Mouse (Mus musculus): ENCODE results near the gene Dusp7. TPM values are rescaled to one million over a fixed set of nuclear protein-coding genes. Genes with fewer than 3 reads are reported as not detected.

Dusp7 gene
- polyA plus RNA-seq, 1 experiment from 2014 or later = 16.8 TPM

- no peaks in the 10 kb centered on the region for H3K36me3 ChIP-seq
- no peaks in the 10 kb centered on the region for H3K27me3 ChIP-seq (replicated peaks)
- WGBS = 88% methylated on average over 4 of the region's 4 CpGs
- no peaks in the 10 kb centered on the region for H3K9me3 ChIP-seq
- ATAC-seq (ENCODE audit: insufficient read depth, low FRiP score, low read depth) = no peak
- no peak overlapping the region for H3K4me2 ChIP-seq
- H3K4me1 ChIP-seq = peaks cover 30% of the 10 kb centered on the region
- H3K4me3 ChIP-seq (replicated peaks) = no peak overlapping the region
- peak overlapping the region; percentile 74; the same call in 1 of the 2 replicates for H3K27ac ChIP-seq
- no peak overlapping the region for H3K9ac ChIP-seq
Measured at GRCm38 (mm10) chr9:106339730-106340129, 28.7 kb upstream of the Dusp7 start.

GRCm38 (mm10) chr9:106340501-106341312 lies 27.7 kb upstream of the Dusp7 start:
- peaks cover 38% of the 10 kb centered on the region for H3K4me1 ChIP-seq
- no peak overlapping the region for H3K9ac ChIP-seq
- no peaks in the 10 kb centered on the region for H3K36me3 ChIP-seq

GRCm38 (mm10) chr9:106341313-106341686 lies 27.1 kb upstream of the Dusp7 start:
- peak overlapping the region; percentile 74 for H3K27ac ChIP-seq
- H3K4me2 ChIP-seq = no peak overlapping the region
- no peaks in the 10 kb centered on the region for H3K9me3 ChIP-seq
- no peak for ATAC-seq (ENCODE audit: insufficient read depth, low FRiP score, low read depth)
- no peaks in the 10 kb centered on the region for H3K36me3 ChIP-seq
- H3K4me3 ChIP-seq (replicated peaks) = no peak overlapping the region
- no peak overlapping the region for H3K9ac ChIP-seq
- H3K4me1 ChIP-seq = peaks cover 38% of the 10 kb centered on the region
- WGBS = 52% methylated on average over 3 of the region's 3 CpGs
- H3K27me3 ChIP-seq (replicated peaks) = no peaks in the 10 kb centered on the region

More at GRCm38 (mm10) chr9:106340501-106341312, 27.7 kb upstream of the Dusp7 start:
- H3K27me3 ChIP-seq (replicated peaks) = no peaks in the 10 kb centered on the region
- no peak overlapping the region for H3K4me3 ChIP-seq (replicated peaks)
- H3K4me2 ChIP-seq = no peak overlapping the region
- 39% methylated on average over 13 of the region's 13 CpGs for whole genome bisulfite sequencing
- peak overlapping the region; percentile 74 for H3K27ac ChIP-seq
- no peak; the same call in 1 of the 2 replicates for ATAC-seq (ENCODE audit: insufficient read depth, low FRiP score, low read depth)
- H3K9me3 ChIP-seq = no peaks in the 10 kb centered on the region

GRCm38 (mm10) chr9:106342573-106342972 lies 25.9 kb upstream of the Dusp7 start:
- H3K9ac ChIP-seq = no peak overlapping the region
- H3K9me3 ChIP-seq = no peaks in the 10 kb centered on the region
- WGBS = 88% methylated on average over 9 of the region's 9 CpGs
- no peak overlapping the region for H3K4me3 ChIP-seq (replicated peaks)
- H3K4me2 ChIP-seq = no peak overlapping the region
- H3K27ac ChIP-seq = no peak overlapping the region
- H3K27me3 ChIP-seq (replicated peaks) = no peaks in the 10 kb centered on the region
- no peak for ATAC-seq (ENCODE audit: insufficient read depth, low FRiP score, low read depth)
- peaks cover 38% of the 10 kb centered on the region for H3K4me1 ChIP-seq
- no peaks in the 10 kb centered on the region for H3K36me3 ChIP-seq

DNA sequence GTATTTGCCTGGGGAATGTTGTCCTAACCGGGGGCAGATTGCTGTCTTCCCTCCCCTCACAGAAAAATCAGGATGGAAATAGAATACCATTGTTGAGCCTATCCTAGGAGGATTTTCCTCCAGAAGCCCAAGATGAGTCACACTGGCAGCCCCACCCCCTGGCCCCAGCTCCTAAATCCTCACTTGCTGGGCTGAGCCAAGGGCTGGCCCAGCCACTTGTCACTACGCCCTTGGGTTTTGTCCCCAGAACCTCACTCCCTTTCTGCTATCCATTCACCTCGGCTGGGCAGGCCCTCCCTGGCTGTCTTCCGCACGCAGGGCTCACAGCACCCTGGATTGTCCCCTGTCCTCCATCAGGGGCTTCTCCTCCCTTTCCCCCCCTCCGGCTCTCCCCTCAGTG lies 23.3 kb upstream of the Dusp7 start:
- peaks cover 22% of the 10 kb centered on the region for H3K4me1 ChIP-seq
- no peaks in the 10 kb centered on the region for H3K36me3 ChIP-seq
- no peak overlapping the region for H3K4me3 ChIP-seq (replicated peaks)
- no peaks in the 10 kb centered on the region for H3K27me3 ChIP-seq (replicated peaks)
- no peaks in the 10 kb centered on the region for H3K9me3 ChIP-seq
- peak overlapping the region; percentile 68 for H3K27ac ChIP-seq
- ATAC-seq (ENCODE audit: insufficient read depth, low FRiP score, low read depth) = peak; percentile 54; the same call in 1 of the 2 replicates
- WGBS = 44% methylated on average over 6 of the region's 6 CpGs
- H3K9ac ChIP-seq = 0 out of 2 replicates have a peak overlapping the region, but pooled peaks have one; percentile 2
- H3K4me2 ChIP-seq = peak overlapping the region; percentile 16; the same call in 1 of the 2 replicates

GRCm38 (mm10) chr9:106345630-106346029 lies 22.8 kb upstream of the Dusp7 start:
- Histone ChIP-seq H3K4me2 (peak overlapping the region; percentile 16; the same call in 1 of the 2 replicates), H3K4me1 (peaks cover 19% of the 10 kb centered on the region), H3K36me3 (no peaks in the 10 kb centered on the region), H3K9me3 (no peaks in the 10 kb centered on the region), H3K4me3 (replicated peaks) (no peak overlapping the region), H3K9ac (0 out of 2 replicates have a peak overlapping the region, but pooled peaks have one; percentile 2), H3K27me3 (replicated peaks) (no peaks in the 10 kb centered on the region), H3K27ac (peak overlapping the region; percentile 68)
- 53% methylated on average over 6 of the region's 6 CpGs for WGBS
- no peak for ATAC-seq (ENCODE audit: insufficient read depth, low FRiP score, low read depth)

GRCm38 (mm10) chr9:106348281-106348680 lies 20.2 kb upstream of the Dusp7 start:
- Histone ChIP-seq H3K36me3 (no peaks in the 10 kb centered on the region), H3K27ac (peak overlapping the region; percentile 31; the same call in 1 of the 2 replicates), H3K9ac (no peak overlapping the region), H3K9me3 (no peaks in the 10 kb centered on the region), H3K4me3 (replicated peaks) (no peak overlapping the region), H3K4me2 (no peak overlapping the region), H3K27me3 (replicated peaks) (no peaks in the 10 kb centered on the region), H3K4me1 (peaks cover 11% of the 10 kb centered on the region)
- 70% methylated on average over 10 of the region's 10 CpGs for WGBS
- no peak for ATAC-seq (ENCODE audit: insufficient read depth, low FRiP score, low read depth)

GRCm38 (mm10) chr9:106349075-106349474 lies 19.4 kb upstream of the Dusp7 start:
- H3K4me1 ChIP-seq = peaks cover 11% of the 10 kb centered on the region
- no peaks in the 10 kb centered on the region for H3K27me3 ChIP-seq (replicated peaks)
- H3K36me3 ChIP-seq = no peaks in the 10 kb centered on the region
- ATAC-seq (ENCODE audit: insufficient read depth, low FRiP score, low read depth) = no peak
- H3K9ac ChIP-seq = no peak overlapping the region
- peak overlapping the region; percentile 31; the same call in 1 of the 2 replicates for H3K27ac ChIP-seq
- H3K4me2 ChIP-seq = no peak overlapping the region
- 57% methylated on average over 2 of the region's 2 CpGs for WGBS
- no peak overlapping the region for H3K4me3 ChIP-seq (replicated peaks)
- no peaks in the 10 kb centered on the region for H3K9me3 ChIP-seq

GRCm38 (mm10) chr9:106351178-106351577 lies 17.3 kb upstream of the Dusp7 start:
- no peaks in the 10 kb centered on the region for H3K36me3 ChIP-seq
- H3K27ac ChIP-seq = no peak overlapping the region
- no peak overlapping the region for H3K4me3 ChIP-seq (replicated peaks)
- peaks cover 11% of the 10 kb centered on the region for H3K4me1 ChIP-seq
- no peak for ATAC-seq (ENCODE audit: insufficient read depth, low FRiP score, low read depth)
- H3K27me3 ChIP-seq (replicated peaks) = no peaks in the 10 kb centered on the region
- no peak overlapping the region for H3K9ac ChIP-seq
- no peaks in the 10 kb centered on the region for H3K9me3 ChIP-seq
- H3K4me2 ChIP-seq = no peak overlapping the region
- WGBS = 68% methylated on average over 6 of the region's 6 CpGs

GRCm38 (mm10) chr9:106353779-106354178 lies 14.7 kb upstream of the Dusp7 start:
- Histone ChIP-seq H3K9ac (no peak overlapping the region), H3K4me1 (peaks cover 22% of the 10 kb centered on the region), H3K9me3 (no peaks in the 10 kb centered on the region), H3K36me3 (no peaks in the 10 kb centered on the region), H3K27ac (no peak overlapping the region; the same call in 1 of the 2 replicates), H3K4me3 (replicated peaks) (no peak overlapping the region), H3K27me3 (replicated peaks) (no peaks in the 10 kb centered on the region), H3K4me2 (no peak overlapping the region)
- ATAC-seq (ENCODE audit: insufficient read depth, low FRiP score, low read depth) = no peak
- 34% methylated on average over 6 of the region's 6 CpGs for WGBS

DNA sequence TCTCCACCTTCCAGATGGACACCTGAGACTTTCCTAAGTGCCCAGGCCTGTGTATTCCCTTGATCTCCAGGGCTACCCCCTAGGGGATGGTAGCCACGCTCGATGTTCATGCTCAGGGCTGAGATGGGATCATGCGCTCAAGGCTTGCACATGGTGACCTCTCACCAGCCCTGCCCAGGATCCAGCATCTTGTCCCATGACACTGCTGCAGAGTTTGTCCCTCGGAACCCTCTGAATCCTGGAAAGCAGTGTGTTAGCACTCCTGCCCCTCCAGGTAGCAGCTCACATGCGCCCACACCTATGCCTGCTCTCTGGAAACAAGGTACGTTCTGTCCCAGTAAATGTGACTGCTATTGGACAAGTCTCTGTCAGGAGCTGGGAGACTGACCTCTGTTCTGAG lies 13.6 kb upstream of the Dusp7 start:
- no peak overlapping the region for H3K27ac ChIP-seq
- H3K27me3 ChIP-seq (replicated peaks) = no peaks in the 10 kb centered on the region
- peaks cover 22% of the 10 kb centered on the region for H3K4me1 ChIP-seq
- H3K9me3 ChIP-seq = no peaks in the 10 kb centered on the region
- WGBS = 86% methylated on average over 6 of the region's 6 CpGs
- no peak overlapping the region for H3K9ac ChIP-seq
- H3K36me3 ChIP-seq = no peaks in the 10 kb centered on the region
- no peak overlapping the region for H3K4me2 ChIP-seq
- H3K4me3 ChIP-seq (replicated peaks) = no peak overlapping the region
- no peak for ATAC-seq (ENCODE audit: insufficient read depth, low FRiP score, low read depth)

GRCm38 (mm10) chr9:106355217-106355974 lies 13.0 kb upstream of the Dusp7 start:
- H3K27me3 ChIP-seq (replicated peaks) = no peaks in the 10 kb centered on the region
- no peaks in the 10 kb centered on the region for H3K9me3 ChIP-seq
- ATAC-seq (ENCODE audit: insufficient read depth, low FRiP score, low read depth) = no peak
- no peak overlapping the region for H3K4me2 ChIP-seq
- H3K36me3 ChIP-seq = no peaks in the 10 kb centered on the region
- H3K4me3 ChIP-seq (replicated peaks) = no peak overlapping the region
- H3K4me1 ChIP-seq = peaks cover 22% of the 10 kb centered on the region
- 73% methylated on average over 10 of the region's 10 CpGs for WGBS
- peak overlapping the region; percentile 68 for H3K27ac ChIP-seq
- H3K9ac ChIP-seq = no peak overlapping the region

All from stomach, embryonic 15.5 days (tissue).